Mouse (Mus musculus): ENCODE data around the gene Pigg.

GRCm38 (mm10) chr5:108268127-108269062 lies 44.0 kb upstream of the Pigg start, which contains the start of gene Dr1:
- TF ChIP-seq CTCF (IDR thresholded peaks at IDR 0.05; ENCODE audit: low read depth, low read length) (no peak), EP300 (IDR thresholded peaks at IDR 0.05; ENCODE audit: insufficient read depth, low read depth, low read length) (no peak), POLR2A (IDR thresholded peaks at IDR 0.05; ENCODE audit: insufficient read depth, low read length) (peak; percentile 83)

All from ES-Bruce4 (cell line).